Comparison of ENCODE assay signal across 10 mouse cellular contexts in the genomic region with DNA sequence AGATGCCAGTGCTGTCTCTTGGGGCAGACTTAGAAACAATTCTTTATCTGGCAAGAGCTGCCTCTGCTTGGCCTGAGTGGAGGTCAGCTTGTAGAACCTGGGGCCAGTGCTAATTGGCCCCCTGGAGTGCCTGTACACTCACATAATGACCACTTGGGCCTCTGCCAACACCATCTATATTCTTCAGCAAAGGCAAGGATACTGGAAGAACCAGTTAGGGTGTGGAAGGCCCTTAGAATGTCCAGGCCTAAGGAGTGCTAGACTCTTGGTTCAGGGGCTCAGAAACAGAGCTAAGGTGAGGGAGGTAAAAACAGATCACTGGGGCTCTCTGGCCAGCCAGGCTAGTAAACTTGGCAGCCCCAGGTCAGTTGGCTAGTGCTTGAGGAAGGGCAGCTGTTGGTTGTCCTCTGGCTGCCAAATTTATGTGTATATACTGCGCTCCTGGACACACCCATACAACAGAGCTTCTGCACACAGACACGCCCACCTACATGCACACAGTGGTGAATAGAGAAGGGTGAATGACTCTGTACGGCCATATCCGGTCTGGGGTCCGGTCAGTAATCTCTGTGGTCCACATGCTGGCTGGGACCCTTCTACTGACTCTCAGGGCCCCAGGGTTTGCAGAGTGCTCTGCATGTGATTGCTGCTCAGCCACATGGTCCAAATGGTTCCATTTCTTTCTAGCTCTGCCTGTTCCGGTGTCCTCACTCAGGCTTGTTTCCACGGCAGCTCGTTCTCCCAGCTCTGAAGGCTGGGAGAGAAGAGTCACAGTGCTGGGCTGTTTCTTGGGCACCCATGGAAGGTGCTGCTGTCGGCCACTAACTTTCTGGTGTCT. TPM values are rescaled to one million over a fixed set of nuclear protein-coding genes. Genes with fewer than 3 reads are reported as not detected.
DNase-seq lines count a peak whose midpoint lies in the region; ATAC-seq and TF ChIP-seq lines count a peak whose summit lies in the region.
"Had no signal": no experiment of that assay in that cellular context is flagged by ENCODE, and none has a peak within 500 bp of the region (broad histone marks: within the 10 kb centered on the region; RNA-seq: fewer than 3 reads in every experiment).

No protein-coding gene starts in this region.

- no peaks in the 10 kb centered on the region for H3K27me3 ChIP-seq in hindbrain, postnatal 0 days (ENCODE audit: insufficient read depth, low read length)
- H3K27me3 ChIP-seq in hindbrain, embryonic 10.5 days (ENCODE audit: insufficient read depth, poor library complexity, severe bottlenecking) = no peaks in the 10 kb centered on the region

- no peak overlapping the region for H3K9ac ChIP-seq in hindbrain, postnatal 0 days (replicated peaks; ENCODE audit: low read length)

- whole genome bisulfite sequencing in hindbrain, postnatal 0 days = 56% methylated on average over 9 of the region's 9 CpGs
- 77% methylated on average over 9 of the region's 9 CpGs for WGBS in hindbrain, embryonic 10.5 days

- DNase-seq in hindbrain, postnatal 0 days (ENCODE audit: low spot score) = no peak
- no peak for DNase-seq in hindbrain, embryonic 10.5 days (ENCODE audit: low spot score)
- peak; percentile 71 for DNase-seq in R1 (ENCODE audit: low read depth, low spot score)
- DNase-seq in kidney, adult 18-20 months = peak; percentile 50
- DNase-seq in lung, postnatal 14 days = peak; percentile 71
- no peak for DNase-seq in heart, postnatal 10 days
- no peak for DNase-seq in cerebellum, adult 18-20 months
- no peak for DNase-seq in layer of hippocampus, adult 18-20 months (ENCODE audit: low spot score in 2 of 2)
- DNase-seq: right cerebral cortex, postnatal 25 days had no signal

- intact Hi-C loops in heart, postnatal 10 days (cut with DNase I) = no loop called here

- H3K4me2 ChIP-seq in hindbrain, postnatal 0 days (ENCODE audit: low read depth, low read length) = no peak overlapping the region

- no peak overlapping the region for H3K27ac ChIP-seq in hindbrain, postnatal 0 days
- H3K27ac ChIP-seq in hindbrain, embryonic 10.5 days = no peak overlapping the region

- no peaks in the 10 kb centered on the region for H3K36me3 ChIP-seq in hindbrain, postnatal 0 days (ENCODE audit: insufficient read depth, low read length)
- no peaks in the 10 kb centered on the region for H3K36me3 ChIP-seq in hindbrain, embryonic 10.5 days

- no peaks in the 10 kb centered on the region for H3K9me3 ChIP-seq in hindbrain, postnatal 0 days (ENCODE audit: low read length)
- no peaks in the 10 kb centered on the region for H3K9me3 ChIP-seq in hindbrain, embryonic 10.5 days
- H3K9me3 ChIP-seq: megakaryocyte, embryonic 14.5 days had no signal

- ATAC-seq in hindbrain, postnatal 0 days = peak; percentile 47

- no peak overlapping the region for H3K4me3 ChIP-seq in hindbrain, postnatal 0 days (ENCODE audit: low read length)
- no peak overlapping the region for H3K4me3 ChIP-seq in hindbrain, embryonic 10.5 days
- H3K4me3 ChIP-seq: megakaryocyte, embryonic 14.5 days had no signal

- no peaks in the 10 kb centered on the region; the same call in 1 of the 2 replicates for H3K4me1 ChIP-seq in hindbrain, postnatal 0 days (ENCODE audit: insufficient read depth, low read length)
- H3K4me1 ChIP-seq in hindbrain, embryonic 10.5 days (replicated peaks) = 0 out of 2 replicates have a peak, but pooled peaks cover 4% of the 10 kb centered on the region
- H3K4me1 ChIP-seq: megakaryocyte, embryonic 14.5 days had no signal

- TF ChIP-seq CTCF in hindbrain, postnatal 0 days (IDR thresholded peaks at IDR 0.05; ENCODE audit: low read depth) = no peak

RNA-seq across cellular contexts. Expression of a gene that starts 22.4 kb away (rescaled TPM):
- 2.3 and 2.8 TPM in 2 replicates for total RNA-seq in hindbrain, postnatal 0 days (2014; rRNA removed)
- polyA plus RNA-seq in hindbrain, postnatal 0 days (2015; fragmentation: Nextera tagmentation; extraction: Ambion mirVana) = 0.68 and 0.90 TPM in 2 replicates
- 0.12 and 0.14 TPM in 2 replicates for polyA plus RNA-seq in hindbrain, embryonic 10.5 days (2016; fragmentation: Nextera tagmentation; extraction: Ambion mirVana)
- total RNA-seq in heart, postnatal 10 days (2021) = under 1 TPM; 0.38 to 0.79 TPM
- 1 to 10 TPM; 2.9 to 3.4 TPM for total RNA-seq in layer of hippocampus, adult 18-20 months (2021)

Comparison
In these comparisons a context has a peak if more than half of its experiments do, and no peak if none do; other contexts are left out.
1. DNase-seq: peak in R1 (single experiment), kidney, adult 18-20 months (single experiment) and lung, postnatal 14 days (single experiment); none in hindbrain, postnatal 0 days (single experiment), hindbrain, embryonic 10.5 days (single experiment), heart, postnatal 10 days (0 of 2), cerebellum, adult 18-20 months (0 of 2) and layer of hippocampus, adult 18-20 months (0 of 2).